Mouse (Mus musculus): ENCODE measurements around the gene Spns2. TPM values are rescaled to one million over a fixed set of nuclear protein-coding genes. Genes with fewer than 3 reads are reported as not detected.

Gene Spns2
- polyA plus RNA-seq, 1 experiment from 2014 or later, result 3.0 TPM

Other genes starting within 250 kb of the Spns2 start
- 0.21 and 0.49 TPM in 2 replicates for gene Slc13a5, start 222.7 kb downstream of the Spns2 start, polyA plus RNA-seq (2014; fragmentation: Nextera tagmentation; extraction: Ambion mirVana)
- gene Xaf1, start 188.3 kb downstream of the Spns2 start, polyA plus RNA-seq (2014; fragmentation: Nextera tagmentation; extraction: Ambion mirVana), result 3.7 and 4.4 TPM in 2 replicates
- not detected in 2 replicates for gene Fbxo39, start 175.5 kb downstream of the Spns2 start, polyA plus RNA-seq (2014; fragmentation: Nextera tagmentation; extraction: Ambion mirVana)
- gene Tekt1, start 127.5 kb downstream of the Spns2 start, polyA plus RNA-seq (2014; fragmentation: Nextera tagmentation; extraction: Ambion mirVana), result 0.18 and 1.2 TPM in 2 replicates
- gene Smtnl2, start 78.2 kb downstream of the Spns2 start, polyA plus RNA-seq (2014; fragmentation: Nextera tagmentation; extraction: Ambion mirVana), result 28.8 and 31.6 TPM in 2 replicates
- gene Ggt6, start 54.4 kb downstream of the Spns2 start, polyA plus RNA-seq (2014; fragmentation: Nextera tagmentation; extraction: Ambion mirVana), result 0.51 and 1.7 TPM in 2 replicates
- 121 and 126 TPM in 2 replicates for gene Mybbp1a, start 48.5 kb downstream of the Spns2 start, polyA plus RNA-seq (2014; fragmentation: Nextera tagmentation; extraction: Ambion mirVana)
- 0.32 TPM in 1 of 2 replicates, not detected in the other for gene Spns3, start 60.6 kb upstream of the Spns2 start, polyA plus RNA-seq (2014; fragmentation: Nextera tagmentation; extraction: Ambion mirVana)
- 70.1 and 72.5 TPM in 2 replicates for gene Ube2g1, start 117.4 kb upstream of the Spns2 start, polyA plus RNA-seq (2014; fragmentation: Nextera tagmentation; extraction: Ambion mirVana)
- gene Ankfy1, start 200.1 kb upstream of the Spns2 start, polyA plus RNA-seq (2014; fragmentation: Nextera tagmentation; extraction: Ambion mirVana), result 36.4 and 40.4 TPM in 2 replicates